Mouse (Mus musculus) lung, postnatal 4 days (tissue): ENCODE measurements at regions not wholly inside any gene's neighbourhood (a gene's known extent, or its start where the extent isn't known, plus 50 kb on each side); places are given as distances from the start of the nearest gene placed in this dataset.

ENCODE experiments used
- DNase-seq, 2 experiments: peaks; one replicate each; pipeline ENCODE4 v3.0.0; 2021

GRCm38 (mm10) chr3:126293645-126294044, 69.8 kb upstream of the Arsj start:
- no peak for DNase-seq

GRCm38 (mm10) chr3:126295932-126296331, 67.6 kb upstream of the Arsj start:
- no peak for DNase-seq

- DNase-seq: no peak
Measured at GRCm38 (mm10) chr3:126299257-126299656, 64.2 kb upstream of the Arsj start.

GRCm38 (mm10) chr3:126308303-126308702, 55.2 kb upstream of the Arsj start:
- DNase-seq: no peak
